Mouse (Mus musculus) midbrain, embryonic 12.5 days (tissue): ENCODE measurements around the gene Tmem135. TPM values are rescaled to one million over a fixed set of nuclear protein-coding genes. Genes with fewer than 3 reads are reported as not detected.

ENCODE experiments used
- ATAC-seq: fragments of 200-750 bp; cut with Nextera tagmentation; 2 replicates; pipeline ENCODE4 v1.8.0; 2017; ENCODE audit warnings: low read depth, moderate TSS enrichment, moderate library complexity; ENCODE audit not compliant: low FRiP score
- H3K27ac ChIP-seq: fragments of 300-500 bp; sonication (generic); replicated peaks from 2 replicates; pipeline ENCODE4 v1.5.1; 2016; ENCODE audit warnings: mild to moderate bottlenecking
- H3K27me3 ChIP-seq: fragments of 300-500 bp; sonication (generic); 2 replicates; pipeline ENCODE4 v1.6.1; 2016; ENCODE audit warnings: mild to moderate bottlenecking
- H3K36me3 ChIP-seq: fragments of 300-500 bp; sonication (generic); 2 replicates; pipeline ENCODE4 v1.6.1; 2016
- H3K4me1 ChIP-seq: fragments of 300-500 bp; sonication (generic); 2 replicates; pipeline ENCODE4 v1.6.1; 2016
- H3K4me2 ChIP-seq: fragments of 300-500 bp; sonication (generic); replicated peaks from 2 replicates; pipeline ENCODE4 v1.6.1; 2016; ENCODE audit warnings: mild to moderate bottlenecking, moderate library complexity
- H3K4me3 ChIP-seq: fragments of 300-500 bp; sonication (generic); 2 replicates; pipeline ENCODE4 v1.5.1; 2016; ENCODE audit warnings: mild to moderate bottlenecking
- H3K9ac ChIP-seq: fragments of 300-500 bp; sonication (generic); replicated peaks from 2 replicates; pipeline ENCODE4 v1.6.1; 2016; ENCODE audit warnings: mild to moderate bottlenecking, moderate library complexity
- H3K9me3 ChIP-seq: fragments of 300-500 bp; sonication (generic); 2 replicates; pipeline ENCODE4 v1.6.1; 2016; ENCODE audit warnings: mild to moderate bottlenecking
- whole genome bisulfite sequencing: fragments of 180-500 bp; shearing (Covaris S2); methylation state at CpG from one replicate; pipeline ENCODE4 v1.1.7; 2016; 5-methylcytosine and 5-hydroxymethylcytosine counted together
- polyA plus RNA-seq: library from polyadenylated mRNA; unstranded; fragments of >200 nt; fragmentation: Nextera tagmentation; extraction: Ambion mirVana; gene quantifications from 2 replicates; pipeline ENCODE4 v1.2.1, GENCODE M21; 2016

Tmem135 gene
- polyA plus RNA-seq, 1 experiment from 2014 or later = 19.1 TPM

DNA sequence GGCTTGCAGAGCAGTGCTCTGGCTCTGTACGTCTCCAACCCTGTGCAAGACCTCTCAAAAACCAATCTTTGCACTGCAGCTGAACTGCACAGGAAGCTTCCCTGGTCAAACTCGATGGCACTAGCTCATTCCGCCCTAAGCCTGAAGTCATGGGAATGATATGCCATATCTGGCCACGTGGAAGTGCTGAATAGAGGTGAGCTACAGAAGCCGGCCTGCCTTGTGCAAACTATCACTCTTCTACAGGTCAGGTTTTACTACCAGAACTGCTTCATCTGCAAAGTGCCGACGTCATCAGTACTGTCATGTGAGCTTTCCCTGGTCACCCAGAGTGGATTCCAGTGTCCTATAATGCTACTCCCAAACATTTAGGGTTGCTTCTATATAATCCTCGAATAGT lies 246.7 kb downstream of the Tmem135 start:
- Histone ChIP-seq H3K4me2 (no peak overlapping the region), H3K4me3 (no peak overlapping the region), H3K9ac (no peak overlapping the region), H3K36me3 (no peaks in the 10 kb centered on the region), H3K27ac (no peak overlapping the region), H3K4me1 (no peaks in the 10 kb centered on the region), H3K27me3 (no peaks in the 10 kb centered on the region), H3K9me3 (no peaks in the 10 kb centered on the region)
- WGBS = 86% methylated on average over 8 of the region's 8 CpGs
- no peak for ATAC-seq

DNA sequence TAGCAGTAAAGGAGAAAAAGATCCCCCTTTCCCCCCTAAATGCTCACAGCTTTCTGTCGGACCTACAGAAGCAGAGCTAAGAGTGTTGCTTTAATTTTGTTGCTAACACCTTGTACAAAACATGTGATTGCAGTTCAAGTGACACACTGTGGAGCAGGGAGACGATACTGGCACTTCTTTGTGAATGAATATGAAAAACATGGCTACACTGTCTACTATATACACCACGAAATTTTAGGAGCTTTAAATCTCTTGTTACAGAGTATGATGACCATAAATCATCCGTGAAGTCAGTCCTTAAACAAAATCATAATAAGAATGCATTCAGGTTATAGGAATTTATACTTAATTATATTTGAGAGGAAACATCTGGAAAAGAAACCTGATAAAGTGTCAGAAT lies 247.4 kb downstream of the Tmem135 start:
- Histone ChIP-seq H3K9ac (no peak overlapping the region), H3K27me3 (no peaks in the 10 kb centered on the region), H3K36me3 (no peaks in the 10 kb centered on the region), H3K9me3 (no peaks in the 10 kb centered on the region), H3K27ac (no peak overlapping the region), H3K4me3 (no peak overlapping the region), H3K4me2 (no peak overlapping the region), H3K4me1 (no peaks in the 10 kb centered on the region)
- ATAC-seq = no peak
- WGBS = 83% methylated on average over 4 of the region's 4 CpGs

DNA sequence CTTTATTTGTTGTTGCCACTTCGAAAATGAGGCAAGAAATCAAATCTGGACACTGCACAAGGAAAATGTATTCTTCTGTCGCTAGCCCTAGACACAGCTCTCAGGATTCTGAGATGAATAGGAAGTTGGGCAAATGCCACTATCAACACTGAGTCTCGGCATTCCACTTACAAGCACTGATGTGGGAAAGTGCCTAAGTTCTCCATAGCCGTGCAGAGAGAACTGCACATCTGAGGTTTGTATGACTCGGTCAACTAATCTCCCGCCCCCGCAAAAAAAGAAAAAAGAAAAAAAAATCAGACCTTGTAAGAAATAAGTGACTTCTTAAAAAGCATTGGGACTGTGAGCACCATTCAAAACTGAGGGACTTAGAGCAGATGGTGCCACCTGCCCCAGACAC lies 248.3 kb downstream of the Tmem135 start:
- 0 out of 2 replicates have a peak, but pooled peaks cover 4% of the 10 kb centered on the region for H3K36me3 ChIP-seq
- no peak overlapping the region for H3K27ac ChIP-seq
- ATAC-seq = no peak
- no peaks in the 10 kb centered on the region for H3K4me1 ChIP-seq
- 81% methylated on average over 7 of the region's 7 CpGs for WGBS
- no peak overlapping the region for H3K4me2 ChIP-seq
- H3K27me3 ChIP-seq = no peaks in the 10 kb centered on the region
- H3K4me3 ChIP-seq = no peak overlapping the region
- H3K9ac ChIP-seq = no peak overlapping the region
- H3K9me3 ChIP-seq = no peaks in the 10 kb centered on the region

DNA sequence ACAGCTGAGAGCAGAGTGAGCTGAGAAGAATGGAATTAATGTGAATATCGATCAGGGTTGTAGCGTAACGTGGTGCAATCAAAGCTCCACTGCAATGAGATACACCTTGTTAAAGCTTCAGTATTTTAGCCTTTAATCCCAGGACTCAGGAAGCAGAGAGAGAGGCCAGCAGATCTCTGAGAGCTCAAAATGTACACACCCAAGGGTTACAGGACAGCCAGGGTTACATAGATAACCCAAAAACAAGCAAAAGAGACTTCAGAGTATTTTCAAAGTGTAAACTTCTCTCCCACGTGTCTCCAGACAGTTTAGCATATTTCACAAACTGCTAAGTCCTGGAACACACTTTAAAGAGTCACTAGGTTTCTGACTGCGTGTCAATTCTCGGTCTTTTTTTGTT lies 248.8 kb downstream of the Tmem135 start:
- H3K4me3 ChIP-seq = no peak overlapping the region
- 0 out of 2 replicates have a peak, but pooled peaks cover 4% of the 10 kb centered on the region for H3K36me3 ChIP-seq
- H3K4me2 ChIP-seq = no peak overlapping the region
- ATAC-seq = no peak
- no peaks in the 10 kb centered on the region for H3K4me1 ChIP-seq
- H3K27ac ChIP-seq = no peak overlapping the region
- H3K9me3 ChIP-seq = no peaks in the 10 kb centered on the region
- 91% methylated on average over 6 of the region's 6 CpGs for WGBS
- no peaks in the 10 kb centered on the region for H3K27me3 ChIP-seq
- H3K9ac ChIP-seq = no peak overlapping the region

DNA sequence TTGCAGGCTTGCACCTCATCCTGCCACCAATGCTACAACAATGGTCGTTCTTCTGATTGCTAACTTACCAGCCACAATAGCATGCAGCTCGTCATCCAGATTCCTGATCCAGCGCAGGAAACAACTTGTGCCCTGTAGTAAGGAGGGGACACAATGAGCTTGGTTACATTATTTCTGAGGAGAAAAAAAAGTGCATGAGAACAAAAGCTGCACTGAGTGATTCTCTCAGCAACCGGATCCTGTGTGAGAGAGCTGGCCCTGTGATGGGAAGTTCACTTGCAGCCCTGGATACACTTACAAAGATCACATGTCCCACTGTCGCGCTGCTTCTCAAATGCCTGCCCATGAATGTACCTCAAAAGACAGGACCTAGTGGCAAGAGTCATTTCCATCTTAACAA lies 252.7 kb downstream of the Tmem135 start:
- ATAC-seq = no peak
- 72% methylated on average over 6 of the region's 6 CpGs for WGBS

DNA sequence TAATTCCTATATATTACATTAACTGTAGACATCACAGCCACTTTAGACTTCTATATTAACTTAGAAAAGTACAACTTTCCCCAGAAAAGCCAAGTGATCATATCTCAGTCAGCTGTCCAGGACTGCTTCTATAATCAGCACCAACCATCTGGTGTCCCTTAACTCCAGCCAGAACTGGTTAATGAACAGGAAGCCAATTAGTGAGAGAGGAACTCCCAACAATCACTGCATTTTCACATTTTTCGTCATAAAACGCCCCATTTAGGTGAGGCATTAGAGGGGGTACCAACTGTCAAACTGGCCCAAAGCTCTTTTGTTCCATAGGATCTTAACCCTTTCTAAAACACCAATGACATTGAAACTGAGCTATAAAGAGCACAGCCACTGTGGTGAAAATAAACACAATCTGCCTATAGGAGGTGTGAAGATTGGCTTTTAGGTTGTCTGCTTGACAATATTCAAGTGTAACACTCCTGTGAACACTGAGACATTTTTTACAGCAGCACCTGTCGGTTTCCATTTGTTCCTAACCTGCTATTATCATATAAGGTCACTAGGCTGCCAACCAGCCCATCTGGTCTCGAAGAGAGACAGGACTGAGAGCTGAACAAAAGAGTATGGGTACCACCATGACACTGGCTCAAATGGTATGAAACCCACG lies 263.3 kb downstream of the Tmem135 start:
- no peaks in the 10 kb centered on the region for H3K4me1 ChIP-seq
- no peaks in the 10 kb centered on the region for H3K9me3 ChIP-seq
- no peak overlapping the region for H3K9ac ChIP-seq
- no peak overlapping the region for H3K27ac ChIP-seq
- no peak overlapping the region for H3K4me3 ChIP-seq
- H3K27me3 ChIP-seq = no peaks in the 10 kb centered on the region
- peaks cover 13% of the 10 kb centered on the region for H3K36me3 ChIP-seq
- no peak overlapping the region for H3K4me2 ChIP-seq
- 87% methylated on average over 5 of the region's 5 CpGs for WGBS
- no peak for ATAC-seq

More for the DNA sequence above, 252.7 kb downstream of the Tmem135 start:
- H3K36me3 ChIP-seq = 0 out of 2 replicates have a peak, but pooled peaks cover 4% of the 10 kb centered on the region
- no peaks in the 10 kb centered on the region for H3K9me3 ChIP-seq
- H3K9ac ChIP-seq = no peak overlapping the region
- no peak overlapping the region for H3K4me2 ChIP-seq
- no peak overlapping the region for H3K4me3 ChIP-seq
- no peak overlapping the region for H3K27ac ChIP-seq
- H3K27me3 ChIP-seq = no peaks in the 10 kb centered on the region
- H3K4me1 ChIP-seq = no peaks in the 10 kb centered on the region

DNA sequence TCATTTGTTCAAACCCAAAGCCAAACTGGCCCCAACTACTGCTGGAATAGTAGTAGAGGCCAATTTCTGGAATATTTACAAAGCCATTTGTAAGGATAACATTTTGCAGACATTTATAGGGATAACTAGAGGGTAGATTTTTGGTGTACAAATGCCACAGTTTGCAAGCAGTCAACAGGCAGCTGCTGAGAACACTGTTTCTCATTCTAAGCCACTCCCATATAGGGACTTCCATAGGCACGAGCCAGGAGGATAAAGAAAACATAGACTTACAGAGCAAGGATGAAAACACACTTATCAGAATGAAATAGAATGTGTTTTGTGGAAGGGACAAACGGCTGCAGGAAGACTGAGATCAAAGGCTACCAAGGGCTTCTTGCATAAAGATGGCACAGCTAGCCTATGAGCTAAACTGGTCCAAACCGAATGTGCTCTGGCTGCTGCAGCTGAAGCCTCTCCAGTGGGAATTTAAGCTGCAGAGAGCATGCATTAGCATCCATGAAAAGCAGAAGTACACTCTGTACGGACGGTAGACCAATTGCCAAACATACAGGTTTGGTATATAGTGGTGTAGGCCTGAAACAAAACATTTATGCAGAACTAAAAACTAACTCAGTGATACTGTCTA lies 269.0 kb downstream of the Tmem135 start:
- Histone ChIP-seq H3K4me2 (no peak overlapping the region), H3K4me1 (no peaks in the 10 kb centered on the region), H3K27me3 (no peaks in the 10 kb centered on the region), H3K36me3 (no peaks in the 10 kb centered on the region), H3K27ac (no peak overlapping the region), H3K9me3 (no peaks in the 10 kb centered on the region), H3K9ac (no peak overlapping the region), H3K4me3 (no peak overlapping the region)
- WGBS = 78% methylated on average over 5 of the region's 5 CpGs
- ATAC-seq = no peak

DNA sequence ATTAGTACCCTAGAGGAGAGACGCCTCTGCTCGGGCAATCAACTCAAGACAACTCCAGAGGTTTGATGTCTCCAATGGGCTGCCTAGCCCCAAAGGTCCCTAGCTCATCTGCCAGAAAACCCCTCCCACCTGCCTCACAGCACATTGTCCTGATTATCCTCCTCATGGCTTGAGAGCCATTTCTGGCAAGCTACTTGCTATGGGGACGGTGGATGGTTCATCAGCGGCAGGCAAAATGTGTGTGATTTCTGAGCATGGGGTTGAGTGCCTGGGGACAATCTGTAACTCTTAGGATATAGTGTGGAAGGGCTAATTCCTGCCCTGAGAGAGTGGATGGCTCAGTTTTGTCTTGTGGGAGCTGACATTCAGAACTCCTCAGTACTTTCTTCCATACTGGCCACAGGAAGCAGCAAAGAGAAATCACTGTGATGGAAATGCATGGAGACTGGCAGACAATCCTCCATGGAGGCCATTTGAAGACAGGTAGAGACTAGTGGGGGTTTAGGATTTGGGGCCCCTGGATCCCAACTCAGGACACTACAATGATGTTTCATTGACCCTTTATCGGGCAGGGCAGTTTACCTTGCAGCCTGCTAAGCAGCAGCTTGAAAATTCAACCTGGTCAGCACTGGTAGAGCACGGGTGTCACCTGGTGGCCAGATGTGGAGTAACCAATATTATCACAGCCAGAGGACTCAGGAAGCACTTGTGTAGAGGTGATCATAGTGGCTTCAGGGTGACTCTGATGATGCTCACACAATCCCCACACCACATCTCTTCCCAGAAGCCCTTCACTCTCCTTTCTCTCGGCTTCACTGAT lies 277.7 kb downstream of the Tmem135 start:
- Histone ChIP-seq H3K9me3 (no peaks in the 10 kb centered on the region), H3K4me1 (no peaks in the 10 kb centered on the region), H3K4me3 (no peak overlapping the region), H3K27me3 (no peaks in the 10 kb centered on the region), H3K36me3 (no peaks in the 10 kb centered on the region), H3K27ac (no peak overlapping the region), H3K9ac (no peak overlapping the region), H3K4me2 (no peak overlapping the region)
- 56% methylated on average over 7 of the region's 7 CpGs for WGBS
- peak; percentile 88 for ATAC-seq

DNA sequence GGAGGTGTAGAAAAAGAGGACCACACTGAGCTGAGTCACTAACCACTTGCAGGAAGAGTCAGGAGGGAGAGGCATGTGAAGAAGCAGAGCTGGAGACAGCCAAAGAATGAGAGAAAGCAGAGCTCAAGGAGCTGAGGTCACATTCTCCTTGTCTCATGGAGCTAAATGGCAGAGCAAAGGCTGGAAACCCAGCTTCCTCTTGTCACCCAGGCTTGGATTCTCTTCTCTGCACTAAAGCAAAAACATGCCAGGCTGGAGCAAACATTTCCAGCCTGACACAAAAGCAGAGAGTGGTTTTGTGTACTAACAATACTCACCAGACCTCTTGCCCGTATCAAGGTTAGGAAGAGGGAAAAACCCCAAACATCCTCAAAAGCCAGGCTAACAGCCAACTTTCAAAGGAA lies 287.8 kb downstream of the Tmem135 start:
- Histone ChIP-seq H3K9ac (no peak overlapping the region), H3K4me3 (no peak overlapping the region), H3K27ac (no peak overlapping the region), H3K9me3 (no peaks in the 10 kb centered on the region), H3K4me2 (no peak overlapping the region), H3K4me1 (no peaks in the 10 kb centered on the region), H3K36me3 (no peaks in the 10 kb centered on the region), H3K27me3 (no peaks in the 10 kb centered on the region)
- 63% methylated on average over 1 of the region's 1 CpGs for WGBS
- ATAC-seq = no peak

DNA sequence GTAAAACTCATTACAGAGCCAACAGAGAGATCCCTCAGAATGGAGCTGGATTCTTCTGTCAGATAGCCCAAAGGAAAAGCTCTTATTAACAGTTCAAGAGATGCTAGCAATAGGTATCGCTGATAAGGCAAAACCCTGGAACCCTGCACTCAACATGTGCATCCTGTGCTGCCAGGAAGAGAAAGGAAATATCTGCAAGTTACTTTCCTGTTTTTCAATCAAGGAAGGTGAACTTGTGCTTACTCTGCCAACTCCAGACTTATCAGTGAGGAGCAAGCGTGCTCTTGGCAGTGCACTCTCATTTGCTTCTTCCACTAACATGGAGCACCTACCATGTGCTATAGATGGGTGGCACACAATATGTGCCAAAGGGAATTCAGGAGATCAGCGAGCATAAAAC lies 288.4 kb downstream of the Tmem135 start:
- no peak overlapping the region for H3K4me2 ChIP-seq
- H3K27ac ChIP-seq = no peak overlapping the region
- no peaks in the 10 kb centered on the region for H3K36me3 ChIP-seq
- H3K9me3 ChIP-seq = no peaks in the 10 kb centered on the region
- no peak overlapping the region for H3K4me3 ChIP-seq
- no peaks in the 10 kb centered on the region for H3K27me3 ChIP-seq
- 82% methylated on average over 3 of the region's 3 CpGs for WGBS
- ATAC-seq = no peak
- no peaks in the 10 kb centered on the region for H3K4me1 ChIP-seq
- no peak overlapping the region for H3K9ac ChIP-seq

DNA sequence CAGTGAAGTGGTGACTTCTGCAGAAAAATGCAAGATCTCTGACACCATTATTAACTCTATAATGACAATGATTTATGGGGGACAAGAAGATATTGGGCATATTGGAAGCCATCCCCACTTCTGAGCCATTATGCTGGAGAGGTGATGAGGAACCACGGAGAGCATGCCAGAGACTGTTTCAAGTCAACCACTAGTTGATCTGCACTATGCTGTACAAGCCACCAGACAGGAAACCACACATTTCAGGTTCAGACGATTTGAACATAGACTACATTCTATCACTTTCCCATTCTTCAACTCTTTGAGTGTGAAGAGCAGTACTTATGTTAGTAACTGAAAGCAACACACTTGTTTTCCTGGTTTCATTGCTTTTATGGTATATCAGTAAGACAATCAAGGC lies 297.6 kb downstream of the Tmem135 start:
- 83% methylated on average over 2 of the region's 2 CpGs for WGBS
- no peak for ATAC-seq
- no peaks in the 10 kb centered on the region for H3K4me1 ChIP-seq
- no peaks in the 10 kb centered on the region for H3K36me3 ChIP-seq
- no peak overlapping the region for H3K4me3 ChIP-seq
- H3K27ac ChIP-seq = no peak overlapping the region
- H3K27me3 ChIP-seq = no peaks in the 10 kb centered on the region
- H3K4me2 ChIP-seq = no peak overlapping the region
- H3K9ac ChIP-seq = no peak overlapping the region
- no peaks in the 10 kb centered on the region for H3K9me3 ChIP-seq

DNA sequence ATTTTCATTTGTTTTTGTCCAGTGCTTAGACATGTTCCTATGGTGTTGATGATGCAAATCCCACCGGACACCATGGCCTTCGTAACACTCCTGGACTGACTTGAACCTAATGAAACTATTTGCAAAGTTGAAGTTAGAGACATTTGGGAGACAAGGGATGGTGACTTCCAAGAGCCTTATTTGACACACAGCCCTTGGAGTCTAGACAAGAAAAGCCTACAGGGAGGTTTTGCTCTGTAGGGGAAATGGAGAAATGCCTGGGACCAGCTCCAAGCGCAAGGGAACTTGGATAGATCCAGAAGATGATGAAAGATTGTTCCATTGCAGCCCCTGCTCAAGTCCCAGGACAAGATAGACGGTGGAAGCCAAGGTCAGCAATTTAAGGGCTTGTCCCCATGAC lies 304.3 kb downstream of the Tmem135 start:
- WGBS = 90% methylated on average over 4 of the region's 4 CpGs
- no peak overlapping the region for H3K4me3 ChIP-seq
- H3K27ac ChIP-seq = no peak overlapping the region
- no peak overlapping the region for H3K4me2 ChIP-seq
- H3K4me1 ChIP-seq = no peaks in the 10 kb centered on the region
- no peak overlapping the region for H3K9ac ChIP-seq
- no peaks in the 10 kb centered on the region for H3K9me3 ChIP-seq
- H3K36me3 ChIP-seq = no peaks in the 10 kb centered on the region
- no peak for ATAC-seq
- no peaks in the 10 kb centered on the region for H3K27me3 ChIP-seq
